Comparison of ENCODE assay signal across 8 mouse cellular contexts in the genomic region with DNA sequence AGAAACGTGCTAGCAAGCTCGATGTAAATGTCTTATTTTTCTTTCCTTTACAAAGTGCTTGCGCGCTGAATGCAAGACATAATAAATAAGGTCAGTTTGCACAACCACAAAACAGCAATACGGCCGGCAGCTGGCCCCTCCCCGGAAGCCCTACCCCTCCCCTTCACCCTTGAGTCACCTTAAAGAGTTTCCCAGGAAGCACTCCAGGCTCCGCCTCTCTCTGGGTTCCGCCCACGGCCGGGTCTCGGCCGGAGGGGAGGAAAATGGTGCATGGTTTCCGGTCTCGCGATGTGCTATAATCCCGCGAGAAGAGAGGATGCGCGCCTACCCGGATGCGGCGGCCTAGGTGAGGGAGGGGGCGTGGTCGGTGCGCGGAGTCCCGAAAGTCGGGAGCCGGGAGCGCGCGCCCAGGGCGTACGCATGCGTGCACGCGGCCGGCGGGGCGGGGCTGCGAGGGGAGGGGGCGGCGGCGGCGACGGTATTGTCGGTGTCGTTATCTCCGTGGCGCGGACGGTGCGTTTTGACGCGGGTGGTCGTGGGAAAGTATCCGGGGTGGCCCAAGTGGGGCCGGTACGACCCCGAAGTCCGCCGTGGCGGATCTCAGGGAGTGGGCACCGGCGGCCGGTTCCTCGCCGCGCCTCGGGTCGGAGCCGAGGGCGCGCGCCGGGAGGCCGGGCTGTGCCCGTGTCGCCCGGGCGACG. TPM values are rescaled to one million over a fixed set of nuclear protein-coding genes. Genes with fewer than 3 reads are reported as not detected.
DNase-seq lines count a peak whose midpoint lies in the region; ATAC-seq lines count a peak whose summit lies in the region.

A gene (minus strand): TSS at position 281 of the 701 bp plus-strand sequence.
A gene (plus strand): TSS at position 313 of the 701 bp plus-strand sequence.

- H3K4me1 ChIP-seq in lung, embryonic 16.5 days (replicated peaks; ENCODE audit: control insufficient read depth, insufficient read depth, low read length), result peaks cover 21% of the 10 kb centered on the region

- H3K9ac ChIP-seq in lung, embryonic 16.5 days (ENCODE audit: low read length), result peak within 1 kb of the TSS; percentile 91

- peak within 1 kb of the TSS; percentile 78 for H3K27ac ChIP-seq in lung, embryonic 16.5 days (ENCODE audit: low read length)

- H3K27me3 ChIP-seq in lung, embryonic 16.5 days (ENCODE audit: control insufficient read depth, insufficient read depth, low read depth, low read length), result no peaks in the 10 kb centered on the region

- H3K36me3 ChIP-seq in lung, embryonic 16.5 days (ENCODE audit: control insufficient read depth, insufficient read depth, low read length), result no peaks in the 10 kb centered on the region

- peak within 1 kb of the TSS; percentile 97 for H3K4me3 ChIP-seq in lung, embryonic 16.5 days (ENCODE audit: low read length)

- H3K9me3 ChIP-seq in lung, embryonic 16.5 days (ENCODE audit: control insufficient read depth, low read length), result no peaks in the 10 kb centered on the region

- peak; percentile 98 for DNase-seq in MEL-GATA-1-ER (ENCODE audit: extremely low read depth, low read depth)
- peak; percentile 99 for DNase-seq in cerebellum, adult 8-10 months
- DNase-seq in forelimb bud, embryonic 11.5 days (ENCODE audit: low read depth, low spot score), result peak; percentile 100
- peak; percentile 99 for DNase-seq in layer of hippocampus, adult 9-10 months (ENCODE audit: low spot score)
- peak; percentile 91 for DNase-seq in ovary, postnatal 10 days (ENCODE audit: low spot score)
- DNase-seq in thymus, postnatal 10 days (ENCODE audit: low spot score in 2 of 2), result peak; percentile 99 to 100

- peak; percentile 97 to 98 for ATAC-seq in hematopoietic stem cell, adult 5-6 weeks (replicated peaks in 1 of 2; ENCODE audit: insufficient read depth in 1 of 2, low FRiP score in 2 of 2, low TSS enrichment in 1 of 2, low read depth in 1 of 2, poor library complexity in 2 of 2, severe bottlenecking in 2 of 2)
- peak; percentile 98 for ATAC-seq in lung, embryonic 16.5 days (ENCODE audit: low read depth)

- WGBS in lung, embryonic 16.5 days, result under 1% methylated on average over 77 of the region's 83 CpGs

- peak within 1 kb of the TSS; percentile 98 for H3K4me2 ChIP-seq in lung, embryonic 16.5 days (ENCODE audit: low read depth, low read length)

RNA-seq across cellular contexts. Expression of the first gene that starts in this region (rescaled TPM):
- 42.8 and 84.4 TPM in 2 replicates for total RNA-seq in hematopoietic stem cell, adult 5-6 weeks (2017)
- polyA plus RNA-seq in lung, embryonic 16.5 days (2015; fragmentation: Nextera tagmentation; extraction: Ambion mirVana), result 17.8 and 19.3 TPM in 2 replicates

RNA-seq across cellular contexts. Expression of the second gene that starts in this region (rescaled TPM):
- total RNA-seq in hematopoietic stem cell, adult 5-6 weeks (2017), result 58.2 and 78.1 TPM in 2 replicates
- polyA plus RNA-seq in lung, embryonic 16.5 days (2015; fragmentation: Nextera tagmentation; extraction: Ambion mirVana), result 88.8 and 96.9 TPM in 2 replicates

Comparison
In these comparisons a context has a peak if more than half of its experiments do, and no peak if none do; other contexts are left out.
1. Peak in every context shown above with its lines: DNase-seq, ATAC-seq, H3K4me3 ChIP-seq and H3K27ac ChIP-seq.